Mouse (Mus musculus): ENCODE measurements around the gene Skida1. TPM values are rescaled to one million over a fixed set of nuclear protein-coding genes. Genes with fewer than 3 reads are reported as not detected.

The Skida1 gene
- total and polyA plus RNA-seq, 2 experiments from 2014 or later, result 4.4 to 14.1 TPM

GRCm38 (mm10) chr2:18028140-18029021 lies 20.5 kb downstream of the Skida1 start:
- no peaks in the 10 kb centered on the region for H3K27me3 ChIP-seq (ENCODE audit: insufficient read depth, low read length)
- ATAC-seq, result peak; percentile 72

GRCm38 (mm10) chr2:18027448-18028139 lies 21.3 kb downstream of the Skida1 start:
- Histone ChIP-seq H3K27ac (peak overlapping the region; percentile 85), H3K9me3 (ENCODE audit: low read length) (no peaks in the 10 kb centered on the region)
- DNase-seq (ENCODE audit: low spot score), result peak; percentile 96

More at GRCm38 (mm10) chr2:18028140-18029021, 20.5 kb downstream of the Skida1 start:
- peaks cover 31% of the 10 kb centered on the region for H3K4me1 ChIP-seq (ENCODE audit: insufficient read depth, low read length)
- peak overlapping the region; percentile 55 for H3K4me3 ChIP-seq (ENCODE audit: low read length)
- no peaks in the 10 kb centered on the region for H3K9me3 ChIP-seq (ENCODE audit: low read length)
- peak; percentile 87 for DNase-seq (ENCODE audit: low spot score)
- TF ChIP-seq CTCF (IDR thresholded peaks at IDR 0.05; ENCODE audit: low read depth), result no peak
- WGBS, result under 1% methylated on average over 58 of the region's 61 CpGs
- H3K36me3 ChIP-seq (ENCODE audit: insufficient read depth, low read length), result no peaks in the 10 kb centered on the region
- peak overlapping the region; percentile 70 for H3K9ac ChIP-seq (replicated peaks; ENCODE audit: low read length)
- peak overlapping the region; percentile 85 for H3K27ac ChIP-seq
- H3K4me2 ChIP-seq (ENCODE audit: low read depth, low read length), result peak overlapping the region; percentile 99

DNA sequence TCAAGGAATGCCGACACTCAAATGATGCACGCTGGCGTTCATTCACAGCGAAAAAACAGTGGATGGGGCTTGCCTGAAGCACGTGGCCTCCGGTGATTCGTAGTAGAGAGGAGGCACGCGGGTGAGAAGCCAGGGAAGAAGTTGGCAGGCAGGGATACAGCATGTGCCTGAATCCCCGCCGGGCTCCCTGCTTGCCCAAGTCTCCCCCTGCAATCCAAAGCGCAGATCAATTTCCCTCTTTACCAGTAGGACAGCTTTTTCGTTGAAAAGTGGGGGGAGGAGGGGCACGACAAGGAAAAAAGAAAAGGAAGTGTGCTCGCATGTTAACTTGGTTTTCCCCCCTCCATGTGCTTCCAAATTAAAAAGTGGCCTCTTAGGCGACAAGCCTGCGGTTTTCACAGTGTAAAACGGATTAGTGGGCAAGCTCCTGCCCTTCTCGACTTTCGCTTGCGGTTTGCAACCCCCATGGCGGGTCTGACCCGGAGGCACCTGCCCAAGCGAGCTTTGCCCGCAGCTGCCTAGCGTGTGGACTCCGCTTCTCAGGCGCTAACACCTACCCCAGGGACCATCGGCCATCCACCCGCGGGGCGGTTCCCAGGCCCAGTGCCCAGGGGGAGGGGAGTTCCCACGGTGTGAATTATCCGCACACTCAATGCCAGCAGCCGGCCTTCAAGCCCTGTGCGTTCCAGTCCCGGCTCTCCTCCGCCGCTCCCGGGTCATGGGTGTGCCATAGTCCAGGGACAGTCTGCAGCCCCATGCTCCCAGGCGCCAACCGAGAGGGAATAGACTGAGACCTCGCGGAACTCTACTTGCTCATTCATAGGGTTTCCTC lies 22.5 kb downstream of the Skida1 start:
- peak overlapping the region; percentile 55 for H3K4me3 ChIP-seq (ENCODE audit: low read length)
- H3K9me3 ChIP-seq (ENCODE audit: low read length), result no peaks in the 10 kb centered on the region
- H3K9ac ChIP-seq (replicated peaks; ENCODE audit: low read length), result peak overlapping the region; percentile 51
- DNase-seq (ENCODE audit: low spot score) (peak; percentile 70), ATAC-seq (no peak)
- WGBS, result under 1% methylated on average over 44 of the region's 44 CpGs
- no peaks in the 10 kb centered on the region for H3K36me3 ChIP-seq (ENCODE audit: insufficient read depth, low read length)
- no peaks in the 10 kb centered on the region for H3K27me3 ChIP-seq (ENCODE audit: insufficient read depth, low read length)
- H3K4me1 ChIP-seq (ENCODE audit: insufficient read depth, low read length), result peaks cover 22% of the 10 kb centered on the region
- peak; percentile 24; the same call in 1 of the 2 replicates for TF ChIP-seq CTCF (IDR thresholded peaks at IDR 0.05; ENCODE audit: low read depth)
- peak overlapping the region; percentile 99 for H3K4me2 ChIP-seq (ENCODE audit: low read depth, low read length)
- H3K27ac ChIP-seq, result 0 out of 2 replicates have a peak overlapping the region, but pooled peaks have one; percentile 32

More at GRCm38 (mm10) chr2:18027448-18028139, 21.3 kb downstream of the Skida1 start:
- Histone ChIP-seq H3K36me3 (ENCODE audit: insufficient read depth, low read length) (no peaks in the 10 kb centered on the region), H3K4me2 (ENCODE audit: low read depth, low read length) (peak overlapping the region; percentile 99), H3K4me3 (ENCODE audit: low read length) (peak overlapping the region; percentile 55), H3K9ac (replicated peaks; ENCODE audit: low read length) (peak overlapping the region; percentile 70), H3K4me1 (ENCODE audit: insufficient read depth, low read length) (peaks cover 31% of the 10 kb centered on the region), H3K27me3 (ENCODE audit: insufficient read depth, low read length) (no peaks in the 10 kb centered on the region)
- peak; percentile 97 for TF ChIP-seq CTCF (IDR thresholded peaks at IDR 0.05; ENCODE audit: low read depth)
- peak; percentile 89 for ATAC-seq
- under 1% methylated on average over 43 of the region's 44 CpGs for WGBS

DNA sequence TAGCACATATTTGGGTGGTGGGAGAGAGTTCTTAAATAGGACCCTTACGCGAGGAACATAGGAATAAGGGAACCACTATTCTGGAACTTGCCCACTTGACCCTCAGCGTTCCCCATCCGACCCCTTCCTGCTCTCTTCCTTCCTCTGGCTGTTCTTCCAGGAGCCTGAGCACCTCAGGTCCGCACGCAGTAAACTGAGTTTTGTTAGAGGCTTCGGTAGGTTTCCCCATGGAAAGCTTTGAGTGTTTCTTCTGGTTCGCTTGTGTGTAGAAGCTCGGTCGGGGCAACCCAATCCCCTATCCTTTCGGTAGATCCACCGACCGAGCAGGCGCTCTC lies 23.1 kb downstream of the Skida1 start:
- no peak for DNase-seq (ENCODE audit: low spot score)
- Histone ChIP-seq H3K4me1 (ENCODE audit: insufficient read depth, low read length) (peaks cover 19% of the 10 kb centered on the region), H3K9ac (replicated peaks; ENCODE audit: low read length) (peak overlapping the region; percentile 51), H3K27ac (no peak overlapping the region), H3K9me3 (ENCODE audit: low read length) (no peaks in the 10 kb centered on the region), H3K36me3 (ENCODE audit: insufficient read depth, low read length) (no peaks in the 10 kb centered on the region), H3K27me3 (ENCODE audit: insufficient read depth, low read length) (no peaks in the 10 kb centered on the region), H3K4me2 (ENCODE audit: low read depth, low read length) (peak overlapping the region; percentile 99), H3K4me3 (ENCODE audit: low read length) (peak overlapping the region; percentile 55)
- ATAC-seq, result no peak
- TF ChIP-seq CTCF (IDR thresholded peaks at IDR 0.05; ENCODE audit: low read depth), result no peak
- WGBS, result 2% methylated on average over 14 of the region's 14 CpGs

DNA sequence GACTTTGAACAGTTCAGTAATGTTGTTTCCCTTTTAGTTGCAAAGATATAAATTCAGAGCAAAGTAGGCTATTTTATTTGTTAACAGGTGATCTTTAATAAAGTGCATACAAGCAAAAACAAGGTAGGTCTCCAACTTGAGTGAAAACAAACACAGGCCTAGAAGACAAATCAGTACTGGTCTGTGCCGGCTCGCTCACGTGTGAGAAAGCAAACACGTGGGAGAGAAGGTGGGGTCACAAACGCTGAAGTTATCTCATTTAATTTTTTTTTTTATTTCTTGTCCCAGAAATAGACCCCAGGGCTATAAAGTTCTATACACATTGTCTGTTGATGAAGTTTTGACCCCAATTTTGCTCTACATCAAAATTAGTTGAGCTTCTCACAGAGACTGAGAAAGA lies 23.7 kb downstream of the Skida1 start:
- no peak overlapping the region for H3K4me3 ChIP-seq (ENCODE audit: low read length)
- H3K9me3 ChIP-seq (ENCODE audit: low read length), result no peaks in the 10 kb centered on the region
- ATAC-seq (no peak), DNase-seq (ENCODE audit: low spot score) (no peak)
- H3K27ac ChIP-seq, result no peak overlapping the region
- peak overlapping the region; percentile 99 for H3K4me2 ChIP-seq (ENCODE audit: low read depth, low read length)
- no peak overlapping the region for H3K9ac ChIP-seq (replicated peaks; ENCODE audit: low read length)
- H3K27me3 ChIP-seq (ENCODE audit: insufficient read depth, low read length), result no peaks in the 10 kb centered on the region
- H3K4me1 ChIP-seq (ENCODE audit: insufficient read depth, low read length), result peaks cover 19% of the 10 kb centered on the region
- TF ChIP-seq CTCF (IDR thresholded peaks at IDR 0.05; ENCODE audit: low read depth), result no peak
- H3K36me3 ChIP-seq (ENCODE audit: insufficient read depth, low read length), result no peaks in the 10 kb centered on the region
- 55% methylated on average over 5 of the region's 5 CpGs for WGBS

GRCm38 (mm10) chr2:18022886-18023285 lies 26.0 kb downstream of the Skida1 start:
- Histone ChIP-seq H3K9ac (replicated peaks; ENCODE audit: low read length) (no peak overlapping the region), H3K36me3 (ENCODE audit: insufficient read depth, low read length) (no peaks in the 10 kb centered on the region), H3K27ac (no peak overlapping the region), H3K27me3 (ENCODE audit: insufficient read depth, low read length) (no peaks in the 10 kb centered on the region), H3K4me1 (ENCODE audit: insufficient read depth, low read length) (peaks cover 19% of the 10 kb centered on the region), H3K4me3 (ENCODE audit: low read length) (no peak overlapping the region), H3K9me3 (ENCODE audit: low read length) (no peaks in the 10 kb centered on the region), H3K4me2 (ENCODE audit: low read depth, low read length) (no peak overlapping the region)
- DNase-seq (ENCODE audit: low spot score) (no peak), ATAC-seq (no peak)
- TF ChIP-seq CTCF (IDR thresholded peaks at IDR 0.05; ENCODE audit: low read depth), result no peak
- 52% methylated on average over 1 of the region's 1 CpGs for WGBS
